Mouse (Mus musculus): ENCODE measurements around the gene Rnf220. TPM values are rescaled to one million over a fixed set of nuclear protein-coding genes. Genes with fewer than 3 reads are reported as not detected.

Gene Rnf220
- polyA plus RNA-seq, 1 experiment = 217 TPM

- H3K27ac ChIP-seq (ENCODE audit: insufficient read depth, low read length) = 0 out of 2 replicates have a peak overlapping the region, but pooled peaks have one; percentile 12
- no peak overlapping the region for H3K4me3 ChIP-seq (ENCODE audit: insufficient read depth, low read length)
- TF ChIP-seq CTCF (IDR thresholded peaks at IDR 0.05; ENCODE audit: extremely low read depth, insufficient read depth, low read length) = no peak
- TF ChIP-seq POLR2A (IDR thresholded peaks at IDR 0.05; ENCODE audit: extremely low read depth, insufficient read depth, low read length) = no peak
Measured at GRCm38 (mm10) chr4:117342751-117343150, 154.1 kb downstream of the Rnf220 start.

GRCm38 (mm10) chr4:117341282-117341681, 155.6 kb downstream of the Rnf220 start:
- no peak overlapping the region for H3K27ac ChIP-seq (ENCODE audit: insufficient read depth, low read length)
- H3K4me1 ChIP-seq (ENCODE audit: control insufficient read depth, insufficient read depth, low read length) = no peaks in the 10 kb centered on the region
- TF ChIP-seq POLR2A (IDR thresholded peaks at IDR 0.05; ENCODE audit: extremely low read depth, insufficient read depth, low read length) (no peak), CTCF (IDR thresholded peaks at IDR 0.05; ENCODE audit: extremely low read depth, insufficient read depth, low read length) (no peak)
- H3K4me3 ChIP-seq (ENCODE audit: insufficient read depth, low read length) = no peak overlapping the region

More at GRCm38 (mm10) chr4:117342751-117343150, 154.1 kb downstream of the Rnf220 start:
- H3K4me1 ChIP-seq (ENCODE audit: control insufficient read depth, insufficient read depth, low read length) = no peaks in the 10 kb centered on the region

- no peak for TF ChIP-seq CTCF (IDR thresholded peaks at IDR 0.05; ENCODE audit: extremely low read depth, insufficient read depth, low read length)
- TF ChIP-seq POLR2A (IDR thresholded peaks at IDR 0.05; ENCODE audit: extremely low read depth, insufficient read depth, low read length) = no peak
- Histone ChIP-seq H3K4me1 (ENCODE audit: control insufficient read depth, insufficient read depth, low read length) (no peaks in the 10 kb centered on the region), H3K4me3 (ENCODE audit: insufficient read depth, low read length) (no peak overlapping the region), H3K27ac (ENCODE audit: insufficient read depth, low read length) (no peak overlapping the region)
Measured at GRCm38 (mm10) chr4:117339796-117340195, 157.1 kb downstream of the Rnf220 start.

- Histone ChIP-seq H3K27ac (ENCODE audit: insufficient read depth, low read length) (no peak overlapping the region), H3K4me1 (ENCODE audit: control insufficient read depth, insufficient read depth, low read length) (peaks cover 2% of the 10 kb centered on the region; the same call in 1 of the 2 replicates), H3K4me3 (ENCODE audit: insufficient read depth, low read length) (no peak overlapping the region)
- TF ChIP-seq POLR2A (IDR thresholded peaks at IDR 0.05; ENCODE audit: extremely low read depth, insufficient read depth, low read length) (no peak), CTCF (IDR thresholded peaks at IDR 0.05; ENCODE audit: extremely low read depth, insufficient read depth, low read length) (no peak)
Measured at GRCm38 (mm10) chr4:117330836-117331475, 165.9 kb downstream of the Rnf220 start.

GRCm38 (mm10) chr4:117330132-117330531, 166.7 kb downstream of the Rnf220 start:
- TF ChIP-seq CTCF (IDR thresholded peaks at IDR 0.05; ENCODE audit: extremely low read depth, insufficient read depth, low read length) = no peak
- no peak for TF ChIP-seq POLR2A (IDR thresholded peaks at IDR 0.05; ENCODE audit: extremely low read depth, insufficient read depth, low read length)
- Histone ChIP-seq H3K27ac (ENCODE audit: insufficient read depth, low read length) (no peak overlapping the region), H3K4me1 (ENCODE audit: control insufficient read depth, insufficient read depth, low read length) (peaks cover 2% of the 10 kb centered on the region; the same call in 1 of the 2 replicates), H3K4me3 (ENCODE audit: insufficient read depth, low read length) (no peak overlapping the region)

GRCm38 (mm10) chr4:117326915-117327314, 169.9 kb downstream of the Rnf220 start:
- Histone ChIP-seq H3K4me1 (ENCODE audit: control insufficient read depth, insufficient read depth, low read length) (no peaks in the 10 kb centered on the region), H3K4me3 (ENCODE audit: insufficient read depth, low read length) (no peak overlapping the region), H3K27ac (ENCODE audit: insufficient read depth, low read length) (no peak overlapping the region)
- TF ChIP-seq CTCF (IDR thresholded peaks at IDR 0.05; ENCODE audit: extremely low read depth, insufficient read depth, low read length) (no peak), POLR2A (IDR thresholded peaks at IDR 0.05; ENCODE audit: extremely low read depth, insufficient read depth, low read length) (no peak)

- H3K4me1 ChIP-seq (ENCODE audit: control insufficient read depth, insufficient read depth, low read length) = no peaks in the 10 kb centered on the region
- no peak overlapping the region for H3K27ac ChIP-seq (ENCODE audit: insufficient read depth, low read length)
- TF ChIP-seq POLR2A (IDR thresholded peaks at IDR 0.05; ENCODE audit: extremely low read depth, insufficient read depth, low read length) (no peak), CTCF (IDR thresholded peaks at IDR 0.05; ENCODE audit: extremely low read depth, insufficient read depth, low read length) (no peak)
- H3K4me3 ChIP-seq (ENCODE audit: insufficient read depth, low read length) = no peak overlapping the region
Measured at GRCm38 (mm10) chr4:117325076-117325475, 171.8 kb downstream of the Rnf220 start.

- H3K27ac ChIP-seq (ENCODE audit: insufficient read depth, low read length) = no peak overlapping the region
- H3K4me1 ChIP-seq (ENCODE audit: control insufficient read depth, insufficient read depth, low read length) = no peaks in the 10 kb centered on the region
- TF ChIP-seq POLR2A (IDR thresholded peaks at IDR 0.05; ENCODE audit: extremely low read depth, insufficient read depth, low read length) (no peak), CTCF (IDR thresholded peaks at IDR 0.05; ENCODE audit: extremely low read depth, insufficient read depth, low read length) (peak; percentile 82)
- no peak overlapping the region for H3K4me3 ChIP-seq (ENCODE audit: insufficient read depth, low read length)
Measured at GRCm38 (mm10) chr4:117323515-117324344, 173.1 kb downstream of the Rnf220 start.

- TF ChIP-seq POLR2A (IDR thresholded peaks at IDR 0.05; ENCODE audit: extremely low read depth, insufficient read depth, low read length) (no peak), CTCF (IDR thresholded peaks at IDR 0.05; ENCODE audit: extremely low read depth, insufficient read depth, low read length) (no peak)
- Histone ChIP-seq H3K4me3 (ENCODE audit: insufficient read depth, low read length) (no peak overlapping the region), H3K27ac (ENCODE audit: insufficient read depth, low read length) (no peak overlapping the region), H3K4me1 (ENCODE audit: control insufficient read depth, insufficient read depth, low read length) (no peaks in the 10 kb centered on the region)
Measured at GRCm38 (mm10) chr4:117321011-117321410, 175.8 kb downstream of the Rnf220 start.

Measured in cortical plate, adult 2 months (tissue).